Comparison of ENCODE assay signal across 7 mouse cellular contexts in the genomic region with DNA sequence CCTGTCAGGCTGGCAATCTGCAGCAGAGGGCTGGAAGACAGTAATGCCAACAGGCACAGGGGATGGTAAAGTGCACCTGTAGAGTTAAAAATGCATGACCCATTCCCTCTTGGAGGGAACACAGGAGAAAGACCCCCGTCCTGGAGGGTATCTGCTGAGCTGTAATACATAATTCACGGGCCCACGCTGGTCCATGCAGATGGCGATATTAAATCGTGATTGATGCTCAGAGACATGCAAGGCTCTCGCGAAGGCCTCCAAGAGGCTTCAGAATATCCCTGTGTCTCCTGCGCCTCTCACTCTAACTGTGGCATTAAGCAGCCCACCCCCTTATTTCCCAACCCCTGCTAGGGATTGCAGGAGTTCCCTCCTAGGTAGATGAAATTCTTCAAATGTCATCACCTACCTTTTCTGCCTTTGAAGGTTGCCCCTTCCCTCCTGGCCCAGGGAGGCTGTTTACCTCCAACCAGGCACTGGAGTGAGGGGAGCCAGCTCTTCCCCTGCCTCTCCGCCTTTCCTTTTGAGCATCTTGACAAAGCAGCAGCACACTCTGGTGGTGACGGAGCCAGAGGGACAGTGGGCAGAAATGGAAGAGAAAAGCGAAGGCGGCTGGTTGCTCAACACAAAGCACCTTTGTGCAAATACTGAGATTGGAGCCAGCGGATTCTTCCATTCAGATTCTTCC. TPM values are rescaled to one million over a fixed set of nuclear protein-coding genes. Genes with fewer than 3 reads are reported as not detected.
DNase-seq lines count a peak whose midpoint lies in the region; ATAC-seq and TF ChIP-seq lines count a peak whose summit lies in the region.

No protein-coding gene starts in this region.

- no peak overlapping the region for H3K9ac ChIP-seq in lung, embryonic 14.5 days
- 0 out of 2 replicates have a peak overlapping the region, but pooled peaks have one; percentile 10 for H3K9ac ChIP-seq in embryonic facial prominence, embryonic 14.5 days (ENCODE audit: low read depth, low read length)

- no peak overlapping the region for H3K4me3 ChIP-seq in lung, embryonic 14.5 days (ENCODE audit: low read depth, low read length)
- H3K4me3 ChIP-seq in embryonic facial prominence, embryonic 14.5 days (ENCODE audit: low read depth, low read length) = no peak overlapping the region

- peak; percentile 53 for DNase-seq in lung, embryonic 14.5 days
- no peak for DNase-seq in lung, postnatal 14 days
- DNase-seq in embryonic facial prominence, embryonic 14.5 days (ENCODE audit: low spot score) = peak; percentile 68
- peak; percentile 39 for DNase-seq in left cerebral cortex, adult 11 months (ENCODE audit: low spot score)
- peak; percentile 61 to 79 for DNase-seq in right cerebral cortex, postnatal 10 days (ENCODE audit: low spot score in 2 of 2)
- no peak for DNase-seq in T-cell, adult 2 months (ENCODE audit: low spot score)

- peaks cover 3% of the 10 kb centered on the region; the same call in 1 of the 2 replicates for H3K9me3 ChIP-seq in lung, embryonic 14.5 days (ENCODE audit: low read depth, low read length)
- H3K9me3 ChIP-seq in embryonic facial prominence, embryonic 14.5 days (ENCODE audit: control insufficient read depth, low read length) = peaks cover 4% of the 10 kb centered on the region; the same call in 1 of the 2 replicates

- no peaks in the 10 kb centered on the region for H3K27me3 ChIP-seq in lung, embryonic 14.5 days (ENCODE audit: insufficient read depth, low read length)
- no peaks in the 10 kb centered on the region for H3K27me3 ChIP-seq in embryonic facial prominence, embryonic 14.5 days (replicated peaks; ENCODE audit: control insufficient read depth, insufficient read depth, low read length)

- no peak overlapping the region for H3K4me2 ChIP-seq in lung, embryonic 14.5 days
- H3K4me2 ChIP-seq in embryonic facial prominence, embryonic 14.5 days (ENCODE audit: low read depth, low read length) = peak overlapping the region; percentile 28

- TF ChIP-seq CTCF in lung, embryonic 14.5 days (IDR thresholded peaks at IDR 0.05; ENCODE audit: low read depth) = peak; percentile 60

- H3K36me3 ChIP-seq in lung, embryonic 14.5 days (ENCODE audit: insufficient read depth) = 0 out of 2 replicates have a peak, but pooled peaks cover 3% of the 10 kb centered on the region
- peaks cover 34% of the 10 kb centered on the region for H3K36me3 ChIP-seq in embryonic facial prominence, embryonic 14.5 days (ENCODE audit: control insufficient read depth, insufficient read depth, low read length)

- 66% methylated on average over 13 of the region's 13 CpGs for WGBS in lung, embryonic 14.5 days
- WGBS in embryonic facial prominence, embryonic 14.5 days = 55% methylated on average over 13 of the region's 13 CpGs

- H3K27ac ChIP-seq in lung, embryonic 14.5 days (ENCODE audit: low read depth) = no peak overlapping the region
- peak overlapping the region; percentile 10; the same call in 1 of the 2 replicates for H3K27ac ChIP-seq in embryonic facial prominence, embryonic 14.5 days (replicated peaks; ENCODE audit: low read depth, low read length)

- 0 out of 2 replicates have a peak, but pooled peaks cover 2% of the 10 kb centered on the region for H3K4me1 ChIP-seq in lung, embryonic 14.5 days (ENCODE audit: insufficient read depth)
- peaks cover 22% of the 10 kb centered on the region for H3K4me1 ChIP-seq in embryonic facial prominence, embryonic 14.5 days (ENCODE audit: control insufficient read depth, insufficient read depth, low read length)

- ATAC-seq in lung, embryonic 14.5 days (ENCODE audit: insufficient read depth) = no peak
- ATAC-seq in embryonic facial prominence, embryonic 14.5 days (ENCODE audit: low read depth) = no peak; the same call in 1 of the 2 replicates
- ATAC-seq in megakaryocyte progenitor cell, adult 5-6 weeks (replicated peaks; ENCODE audit: poor library complexity) = no peak

RNA-seq across cellular contexts. Expression of gene Nrp2, which starts 14.6 kb away (rescaled TPM):
- polyA plus RNA-seq in lung, embryonic 14.5 days (2014; fragmentation: Nextera tagmentation; extraction: Ambion mirVana) = 9.9 and 10.8 TPM in 2 replicates
- 41.6 and 42.1 TPM in 2 replicates for polyA plus RNA-seq in embryonic facial prominence, embryonic 14.5 days (2014; fragmentation: Nextera tagmentation; extraction: Ambion mirVana)
- 1.5 and 2.3 TPM in 2 replicates for total RNA-seq in megakaryocyte progenitor cell, adult 5-6 weeks (2015)
- 2.0 and 2.9 TPM in 2 replicates for total RNA-seq in megakaryocyte progenitor cell, adult 5-6 weeks (2017)

Comparison
In these comparisons a context has a peak if more than half of its experiments do, and no peak if none do; other contexts are left out.
1. DNase-seq: peak in lung, embryonic 14.5 days (single experiment), embryonic facial prominence, embryonic 14.5 days (single experiment), left cerebral cortex, adult 11 months (single experiment) and right cerebral cortex, postnatal 10 days (2 of 2); none in lung, postnatal 14 days (single experiment) and T-cell, adult 2 months (single experiment).